Mouse (Mus musculus): Measurements from ENCODE around the gene Rab29. TPM values are rescaled to one million over a fixed set of nuclear protein-coding genes. Genes with fewer than 3 reads are reported as not detected.

Gene Rab29
- polyA plus RNA-seq, 1 experiment from 2014 or later = 23.1 TPM

GRCm38 (mm10) chr1:131830971-131831641, 35.9 kb upstream of the Rab29 start:
- no peak overlapping the region for H3K9ac ChIP-seq (replicated peaks; ENCODE audit: low read depth)
- no peak overlapping the region for H3K27ac ChIP-seq (ENCODE audit: low read length)
- TF ChIP-seq EP300 (IDR thresholded peaks at IDR 0.05) = no peak
- no peak for TF ChIP-seq CTCF (IDR thresholded peaks at IDR 0.05)
- ATAC-seq = no peak
- no peak overlapping the region for H3K4me2 ChIP-seq (replicated peaks; ENCODE audit: low read depth, low read length)
- H3K9me3 ChIP-seq (ENCODE audit: low read length) = no peaks in the 10 kb centered on the region
- H3K36me3 ChIP-seq (ENCODE audit: insufficient read depth, low read length) = no peaks in the 10 kb centered on the region
- 75% methylated on average over 8 of the region's 8 CpGs for WGBS
- DNase-seq (ENCODE audit: low spot score) = no peak
- H3K4me1 ChIP-seq (ENCODE audit: insufficient read depth, low read depth, low read length) = peaks cover 18% of the 10 kb centered on the region
- H3K27me3 ChIP-seq (replicated peaks; ENCODE audit: insufficient read depth, low read length) = no peaks in the 10 kb centered on the region
- H3K4me3 ChIP-seq (ENCODE audit: low read depth, low read length) = no peak overlapping the region

DNA sequence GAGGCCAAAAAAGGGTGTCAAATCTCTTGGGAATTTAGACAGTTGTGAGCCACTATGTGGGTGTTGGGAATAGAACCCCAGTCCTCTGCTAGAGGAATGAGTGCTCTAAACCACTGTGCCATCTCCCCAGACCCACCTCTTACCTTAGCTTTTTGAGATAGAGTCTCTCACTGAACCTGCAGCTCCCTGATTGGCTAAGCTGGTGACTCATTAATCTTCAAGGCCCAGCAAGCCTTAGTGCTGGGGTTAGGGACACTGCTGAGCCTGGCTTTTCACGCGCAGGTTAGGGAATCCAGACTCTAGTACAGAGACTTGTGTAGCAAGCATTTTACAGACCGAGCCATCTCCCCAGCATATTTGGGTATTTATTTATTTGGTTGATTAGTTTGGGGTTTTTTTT, 30.0 kb upstream of the Rab29 start:
- no peaks in the 10 kb centered on the region for H3K4me1 ChIP-seq (ENCODE audit: insufficient read depth, low read depth, low read length)
- 82% methylated on average over 3 of the region's 3 CpGs for WGBS
- H3K9me3 ChIP-seq (ENCODE audit: low read length) = no peaks in the 10 kb centered on the region
- no peak overlapping the region for H3K4me2 ChIP-seq (replicated peaks; ENCODE audit: low read depth, low read length)
- peaks cover 12% of the 10 kb centered on the region; the same call in 1 of the 2 replicates for H3K36me3 ChIP-seq (ENCODE audit: insufficient read depth, low read length)
- no peak for TF ChIP-seq CTCF (IDR thresholded peaks at IDR 0.05)
- TF ChIP-seq EP300 (IDR thresholded peaks at IDR 0.05) = no peak
- H3K9ac ChIP-seq (replicated peaks; ENCODE audit: low read depth) = no peak overlapping the region
- no peak overlapping the region for H3K4me3 ChIP-seq (ENCODE audit: low read depth, low read length)
- H3K27ac ChIP-seq (ENCODE audit: low read length) = no peak overlapping the region
- no peak for DNase-seq (ENCODE audit: low spot score)
- no peaks in the 10 kb centered on the region for H3K27me3 ChIP-seq (replicated peaks; ENCODE audit: insufficient read depth, low read length)
- no peak for ATAC-seq

GRCm38 (mm10) chr1:131838542-131838941, 28.5 kb upstream of the Rab29 start:
- no peak for ATAC-seq
- no peak overlapping the region for H3K27ac ChIP-seq (ENCODE audit: low read length)
- H3K27me3 ChIP-seq (replicated peaks; ENCODE audit: insufficient read depth, low read length) = no peaks in the 10 kb centered on the region
- no peak overlapping the region for H3K4me3 ChIP-seq (ENCODE audit: low read depth, low read length)
- no peak overlapping the region for H3K4me2 ChIP-seq (replicated peaks; ENCODE audit: low read depth, low read length)
- H3K36me3 ChIP-seq (ENCODE audit: insufficient read depth, low read length) = peaks cover 19% of the 10 kb centered on the region; the same call in 1 of the 2 replicates
- no peaks in the 10 kb centered on the region for H3K9me3 ChIP-seq (ENCODE audit: low read length)
- 69% methylated on average over 5 of the region's 5 CpGs for WGBS
- TF ChIP-seq EP300 (IDR thresholded peaks at IDR 0.05) = no peak
- no peak for TF ChIP-seq CTCF (IDR thresholded peaks at IDR 0.05)
- H3K4me1 ChIP-seq (ENCODE audit: insufficient read depth, low read depth, low read length) = no peaks in the 10 kb centered on the region
- H3K9ac ChIP-seq (replicated peaks; ENCODE audit: low read depth) = no peak overlapping the region
- DNase-seq (ENCODE audit: low spot score) = no peak

DNA sequence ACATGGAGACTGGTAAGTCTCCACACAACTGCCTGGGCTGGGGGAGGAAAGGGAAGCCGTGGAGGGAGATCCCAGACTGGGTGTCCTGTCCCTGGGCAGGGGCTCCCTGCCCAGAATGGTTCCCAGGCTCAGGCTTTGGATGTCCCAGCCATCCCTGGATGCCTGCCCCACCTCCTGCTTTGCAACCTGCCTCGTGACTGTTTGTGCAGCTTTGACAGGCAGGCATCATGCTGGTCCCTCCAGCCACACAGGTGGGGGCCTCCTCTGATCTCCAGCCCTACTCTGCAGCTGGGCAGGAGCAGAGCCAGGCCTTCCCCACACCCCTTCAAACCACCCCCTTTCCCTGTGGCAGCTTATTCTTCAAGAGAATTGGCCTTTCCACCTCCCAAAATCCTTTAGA, 27.7 kb upstream of the Rab29 start:
- H3K9ac ChIP-seq (replicated peaks; ENCODE audit: low read depth) = no peak overlapping the region
- no peak for TF ChIP-seq EP300 (IDR thresholded peaks at IDR 0.05)
- TF ChIP-seq CTCF (IDR thresholded peaks at IDR 0.05) = no peak
- H3K4me1 ChIP-seq (ENCODE audit: insufficient read depth, low read depth, low read length) = no peaks in the 10 kb centered on the region
- no peaks in the 10 kb centered on the region for H3K27me3 ChIP-seq (replicated peaks; ENCODE audit: insufficient read depth, low read length)
- ATAC-seq (no peak), DNase-seq (ENCODE audit: low spot score) (no peak)
- no peak overlapping the region for H3K4me2 ChIP-seq (replicated peaks; ENCODE audit: low read depth, low read length)
- no peak overlapping the region for H3K27ac ChIP-seq (ENCODE audit: low read length)
- H3K36me3 ChIP-seq (ENCODE audit: insufficient read depth, low read length) = peaks cover 22% of the 10 kb centered on the region; the same call in 1 of the 2 replicates
- no peak overlapping the region for H3K4me3 ChIP-seq (ENCODE audit: low read depth, low read length)
- H3K9me3 ChIP-seq (ENCODE audit: low read length) = no peaks in the 10 kb centered on the region
- WGBS = 69% methylated on average over 2 of the region's 2 CpGs

- WGBS = 95% methylated on average over 4 of the region's 4 CpGs
- H3K9ac ChIP-seq (replicated peaks; ENCODE audit: low read depth) = no peak overlapping the region
- no peak overlapping the region for H3K4me3 ChIP-seq (ENCODE audit: low read depth, low read length)
- ATAC-seq (no peak), DNase-seq (ENCODE audit: low spot score) (no peak)
- H3K27me3 ChIP-seq (replicated peaks; ENCODE audit: insufficient read depth, low read length) = no peaks in the 10 kb centered on the region
- peaks cover 24% of the 10 kb centered on the region; the same call in 1 of the 2 replicates for H3K36me3 ChIP-seq (ENCODE audit: insufficient read depth, low read length)
- no peak for TF ChIP-seq CTCF (IDR thresholded peaks at IDR 0.05)
- no peak for TF ChIP-seq EP300 (IDR thresholded peaks at IDR 0.05)
- H3K4me2 ChIP-seq (replicated peaks; ENCODE audit: low read depth, low read length) = no peak overlapping the region
- H3K27ac ChIP-seq (ENCODE audit: low read length) = no peak overlapping the region
- H3K9me3 ChIP-seq (ENCODE audit: low read length) = no peaks in the 10 kb centered on the region
- no peaks in the 10 kb centered on the region for H3K4me1 ChIP-seq (ENCODE audit: insufficient read depth, low read depth, low read length)
Measured at GRCm38 (mm10) chr1:131842221-131842620, 24.8 kb upstream of the Rab29 start.

DNA sequence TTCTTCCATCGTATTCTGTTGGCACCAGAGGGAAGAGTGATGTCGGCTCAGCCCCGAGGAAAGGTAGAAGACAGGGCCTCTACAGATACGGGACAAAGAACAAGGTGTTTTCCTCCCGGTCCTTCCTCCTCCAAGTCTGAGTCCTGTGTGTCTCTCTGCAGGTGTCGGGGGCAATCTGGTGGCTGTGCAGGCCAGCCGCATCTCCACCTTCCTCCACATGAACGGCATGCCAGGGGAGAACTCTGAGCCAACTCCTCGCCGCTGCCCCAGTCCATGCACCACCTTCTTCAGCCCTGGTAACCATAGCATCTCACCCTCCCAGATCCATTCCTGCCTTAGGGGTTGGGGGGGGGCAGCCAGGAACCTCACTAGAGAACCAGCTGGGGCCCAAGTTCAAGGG, 23.3 kb upstream of the Rab29 start:
- peaks cover 24% of the 10 kb centered on the region; the same call in 1 of the 2 replicates for H3K36me3 ChIP-seq (ENCODE audit: insufficient read depth, low read length)
- no peak for TF ChIP-seq EP300 (IDR thresholded peaks at IDR 0.05)
- no peak for TF ChIP-seq CTCF (IDR thresholded peaks at IDR 0.05)
- 93% methylated on average over 10 of the region's 10 CpGs for WGBS

More for the DNA sequence above, 23.3 kb upstream of the Rab29 start:
- Histone ChIP-seq H3K9me3 (ENCODE audit: low read length) (no peaks in the 10 kb centered on the region), H3K27me3 (replicated peaks; ENCODE audit: insufficient read depth, low read length) (no peaks in the 10 kb centered on the region), H3K4me3 (ENCODE audit: low read depth, low read length) (no peak overlapping the region), H3K27ac (ENCODE audit: low read length) (no peak overlapping the region), H3K4me2 (replicated peaks; ENCODE audit: low read depth, low read length) (no peak overlapping the region), H3K9ac (replicated peaks; ENCODE audit: low read depth) (no peak overlapping the region), H3K4me1 (ENCODE audit: insufficient read depth, low read depth, low read length) (no peaks in the 10 kb centered on the region)
- ATAC-seq = no peak
- DNase-seq (ENCODE audit: low spot score) = no peak

Data from lung, postnatal 0 days (tissue).